Mouse (Mus musculus) megakaryocyte-erythroid progenitor cell, adult 5-6 weeks (primary cell): ENCODE measurements around the gene Gm27029. TPM values are rescaled to one million over a fixed set of nuclear protein-coding genes. Genes with fewer than 3 reads are reported as not detected.

ENCODE experiments used
- ATAC-seq: replicated peaks from 2 replicates; pipeline ENCODE4 v1.8.0; 2016; ENCODE audit warnings: mild to moderate bottlenecking, inconsistent platforms; ENCODE audit not compliant: severe bottlenecking, poor library complexity, low FRiP score, low TSS enrichment
- total RNA-seq, 2 experiments: library from RNA; stranded (forward) in 1 of 2; stranded (reverse) in 1 of 2; fragments of 200-1000, 215-1000 nt in 1 of 2; fragments of >200 nt in 1 of 2; fragmentation: Nextera tagmentation in 1 of 2; gene quantifications; 2 replicates each; pipeline ENCODE4 v1.2.3; 2014 to 2017

The Gm27029 gene
- total RNA-seq, 2 experiments from 2014 or later: 7.1 TPM; not detected in 1

DNA sequence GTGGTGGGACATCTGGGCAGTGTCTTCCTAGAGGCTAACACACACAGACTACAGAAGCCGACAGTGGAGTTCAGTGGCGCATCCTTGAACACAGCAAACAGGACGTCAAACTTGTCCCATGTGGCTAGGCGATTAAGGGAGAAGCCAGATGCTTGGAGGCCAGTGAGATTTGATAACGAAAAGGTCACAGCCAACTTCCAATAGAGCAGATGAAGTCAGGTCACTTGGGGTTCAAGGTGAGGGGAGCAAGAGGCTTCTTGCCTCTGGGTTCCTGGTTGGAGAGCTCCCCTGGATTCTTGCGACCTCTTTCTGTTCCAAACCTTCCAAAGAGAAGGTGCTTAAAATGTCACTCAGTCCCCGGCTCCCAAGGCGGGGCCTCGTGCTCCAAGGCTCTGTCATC is 64.8 kb downstream of the Gm27029 start:
- no peak for ATAC-seq

DNA sequence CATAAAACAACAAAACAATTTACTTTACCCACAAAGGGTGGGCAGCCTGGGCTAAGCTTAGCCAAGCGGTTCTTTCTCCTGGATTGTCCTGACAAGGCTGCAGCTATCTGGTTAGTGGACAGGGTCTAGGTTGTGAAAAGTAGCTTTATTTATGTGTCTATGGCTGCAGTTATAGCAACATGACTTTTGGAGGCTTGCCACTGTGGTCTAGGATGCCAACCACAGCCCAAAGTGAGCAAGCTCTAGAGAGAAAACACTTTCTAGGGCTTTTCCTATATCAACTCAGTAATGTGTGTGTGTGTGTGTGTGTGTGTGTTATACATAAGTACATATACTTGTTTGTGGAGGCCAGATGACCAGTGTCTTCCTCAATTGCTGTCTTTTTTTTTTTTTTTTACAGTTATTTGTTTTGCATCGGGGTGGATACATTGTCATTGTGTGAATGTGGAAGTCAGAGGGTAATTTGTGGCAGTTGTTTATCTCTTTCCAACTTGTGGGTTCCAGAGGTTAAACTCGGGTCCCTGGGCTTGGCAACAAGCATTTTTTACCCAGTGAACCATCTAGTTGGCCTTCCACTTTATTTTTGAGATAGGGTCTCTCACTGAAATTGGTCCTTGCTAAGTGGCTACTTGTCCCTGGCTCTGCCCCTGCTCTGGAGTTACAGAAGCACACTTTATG is 67.0 kb downstream of the Gm27029 start:
- peak; percentile 63 for ATAC-seq

Other genes starting within 250 kb of the Gm27029 start
- gene Ccr10, start 249.4 kb downstream of the Gm27029 start, total RNA-seq (2014; fragmentation: Nextera tagmentation): not detected in 2 replicates
- gene Ccr10, start 249.4 kb downstream of the Gm27029 start, total RNA-seq (2017): not detected in 2 replicates
- 18.2 and 20.6 TPM in 2 replicates for gene Ezh1, start 198.3 kb downstream of the Gm27029 start, total RNA-seq (2014; fragmentation: Nextera tagmentation)
- gene Ezh1, start 198.3 kb downstream of the Gm27029 start, total RNA-seq (2017): 13.8 and 20.3 TPM in 2 replicates
- not detected in 2 replicates for gene Ramp2, start 178.8 kb downstream of the Gm27029 start, total RNA-seq (2014; fragmentation: Nextera tagmentation)
- not detected in 2 replicates for gene Ramp2, start 178.8 kb downstream of the Gm27029 start, total RNA-seq (2017)
- 112 and 137 TPM in 2 replicates for gene Vps25, start 171.1 kb downstream of the Gm27029 start, total RNA-seq (2014; fragmentation: Nextera tagmentation)
- 44.7 and 71.5 TPM in 2 replicates for gene Vps25, start 171.1 kb downstream of the Gm27029 start, total RNA-seq (2017)
- gene Wnk4, start 164.2 kb downstream of the Gm27029 start, total RNA-seq (2014; fragmentation: Nextera tagmentation): 0.25 and 1.4 TPM in 2 replicates
- 0.05 and 0.30 TPM in 2 replicates for gene Wnk4, start 164.2 kb downstream of the Gm27029 start, total RNA-seq (2017)
- gene Cntd1, start 145.8 kb downstream of the Gm27029 start, total RNA-seq (2014; fragmentation: Nextera tagmentation): 2.3 and 3.7 TPM in 2 replicates
- 2.1 and 4.2 TPM in 2 replicates for gene Cntd1, start 145.8 kb downstream of the Gm27029 start, total RNA-seq (2017)
- 67.5 and 86.7 TPM in 2 replicates for gene Coa3, start 145.7 kb downstream of the Gm27029 start, total RNA-seq (2014; fragmentation: Nextera tagmentation)
- 28.4 and 40.6 TPM in 2 replicates for gene Coa3, start 145.7 kb downstream of the Gm27029 start, total RNA-seq (2017)
- 86.7 and 98.7 TPM in 2 replicates for gene Becn1, start 122.5 kb downstream of the Gm27029 start, total RNA-seq (2014; fragmentation: Nextera tagmentation)
- 160 and 162 TPM in 2 replicates for gene Becn1, start 122.5 kb downstream of the Gm27029 start, total RNA-seq (2017)
- gene Psme3, start 108.6 kb downstream of the Gm27029 start, total RNA-seq (2014; fragmentation: Nextera tagmentation): 239 and 277 TPM in 2 replicates
- gene Psme3, start 108.6 kb downstream of the Gm27029 start, total RNA-seq (2017): 176 and 226 TPM in 2 replicates
- 7.6 and 11.5 TPM in 2 replicates for gene Aoc2, start 99.7 kb downstream of the Gm27029 start, total RNA-seq (2014; fragmentation: Nextera tagmentation)
- gene Aoc2, start 99.7 kb downstream of the Gm27029 start, total RNA-seq (2017): 1.9 and 2.9 TPM in 2 replicates
- gene Aoc3, start 94.2 kb downstream of the Gm27029 start, total RNA-seq (2014; fragmentation: Nextera tagmentation): not detected in 2 replicates
- gene Aoc3, start 94.2 kb downstream of the Gm27029 start, total RNA-seq (2017): 0.69 TPM in 1 of 2 replicates, not detected in the other
- gene G6pc, start 57.2 kb downstream of the Gm27029 start, total RNA-seq (2014; fragmentation: Nextera tagmentation): not detected in 2 replicates
- gene G6pc, start 57.2 kb downstream of the Gm27029 start, total RNA-seq (2017): not detected in 2 replicates
- 74.9 and 108 TPM in 2 replicates for gene Aarsd1, start 7.2 kb downstream of the Gm27029 start, total RNA-seq (2014; fragmentation: Nextera tagmentation)
- 81.8 and 87.7 TPM in 2 replicates for gene Aarsd1, start 7.2 kb downstream of the Gm27029 start, total RNA-seq (2017)
- 5.1 and 6.5 TPM in 2 replicates for gene Rundc1, start 289 bp upstream of the Gm27029 start, total RNA-seq (2014; fragmentation: Nextera tagmentation)
- gene Rundc1, start 289 bp upstream of the Gm27029 start, total RNA-seq (2017): 1.5 and 6.2 TPM in 2 replicates
- gene Ptges3l, start 537 bp upstream of the Gm27029 start, total RNA-seq (2014; fragmentation: Nextera tagmentation): not detected in 2 replicates
- not detected in 2 replicates for gene Ptges3l, start 537 bp upstream of the Gm27029 start, total RNA-seq (2017)
- gene Rpl27, start 17.5 kb upstream of the Gm27029 start, total RNA-seq (2014; fragmentation: Nextera tagmentation): 1,243 and 1,644 TPM in 2 replicates
- 3,990 and 4,375 TPM in 2 replicates for gene Rpl27, start 17.5 kb upstream of the Gm27029 start, total RNA-seq (2017)
- gene Ifi35, start 23.6 kb upstream of the Gm27029 start, total RNA-seq (2014; fragmentation: Nextera tagmentation): 35.5 and 44.1 TPM in 2 replicates
- 31.7 and 33.5 TPM in 2 replicates for gene Ifi35, start 23.6 kb upstream of the Gm27029 start, total RNA-seq (2017)
- gene Rnd2, start 40.2 kb upstream of the Gm27029 start, total RNA-seq (2014; fragmentation: Nextera tagmentation): 1.6 and 7.2 TPM in 2 replicates
- 3.5 and 3.8 TPM in 2 replicates for gene Rnd2, start 40.2 kb upstream of the Gm27029 start, total RNA-seq (2017)
- gene Vat1, start 41.4 kb upstream of the Gm27029 start, total RNA-seq (2014; fragmentation: Nextera tagmentation): 6.5 and 7.4 TPM in 2 replicates
- 3.3 and 5.4 TPM in 2 replicates for gene Vat1, start 41.4 kb upstream of the Gm27029 start, total RNA-seq (2017)
- gene Brca1, start 127.2 kb upstream of the Gm27029 start, total RNA-seq (2014; fragmentation: Nextera tagmentation): 37.5 and 45.4 TPM in 2 replicates
- 38.5 and 49.6 TPM in 2 replicates for gene Brca1, start 127.2 kb upstream of the Gm27029 start, total RNA-seq (2017)
- 50.1 and 74.2 TPM in 2 replicates for gene Nbr1, start 127.4 kb upstream of the Gm27029 start, total RNA-seq (2014; fragmentation: Nextera tagmentation)
- 43.3 and 45.3 TPM in 2 replicates for gene Nbr1, start 127.4 kb upstream of the Gm27029 start, total RNA-seq (2017)
- gene Tmem106a, start 157.4 kb upstream of the Gm27029 start, total RNA-seq (2014; fragmentation: Nextera tagmentation): 0.85 and 1.7 TPM in 2 replicates
- 0.80 TPM in 1 of 2 replicates, not detected in the other for gene Tmem106a, start 157.4 kb upstream of the Gm27029 start, total RNA-seq (2017)
- gene Gm11634, start 174.5 kb upstream of the Gm27029 start, total RNA-seq (2014; fragmentation: Nextera tagmentation): not detected in 2 replicates
- gene Gm11634, start 174.5 kb upstream of the Gm27029 start, total RNA-seq (2017): not detected in 2 replicates
- 13.0 and 21.8 TPM in 2 replicates for gene Rdm1, start 202.4 kb upstream of the Gm27029 start, total RNA-seq (2014; fragmentation: Nextera tagmentation)
- 2.0 and 5.3 TPM in 2 replicates for gene Rdm1, start 202.4 kb upstream of the Gm27029 start, total RNA-seq (2017)
- 0.22 TPM in 1 of 2 replicates, not detected in the other for gene Arl4d, start 240.7 kb upstream of the Gm27029 start, total RNA-seq (2014; fragmentation: Nextera tagmentation)
- 5.8 TPM in 1 of 2 replicates, not detected in the other for gene Arl4d, start 240.7 kb upstream of the Gm27029 start, total RNA-seq (2017)